Mouse (Mus musculus): ENCODE results near the gene Sgo2a. TPM values are rescaled to one million over a fixed set of nuclear protein-coding genes. Genes with fewer than 3 reads are reported as not detected.
"Not testable (repeated sequence)": the region's sequence is repeated elsewhere in the genome, so short reads cannot be mapped to it uniquely, and the experiment has no call there.

The Sgo2a gene
- polyA plus RNA-seq, 1 experiment from 2014 or later, result 23.8 TPM

- no peaks in the 10 kb centered on the region for H3K9me3 ChIP-seq (ENCODE audit: control insufficient read depth, low read length)
- H3K4me1 ChIP-seq (ENCODE audit: control insufficient read depth, insufficient read depth, low read length), result no peaks in the 10 kb centered on the region
- H3K4me2 ChIP-seq (ENCODE audit: low read depth), result no peak within 1 kb of the TSS
- ATAC-seq (ENCODE audit: insufficient read depth, low FRiP score, low TSS enrichment), result no peak
- no peak for DNase-seq (ENCODE audit: low spot score)
- peaks cover 13% of the 10 kb centered on the region for H3K36me3 ChIP-seq (ENCODE audit: control insufficient read depth, insufficient read depth, low read length)
- 95% methylated on average over 7 of the region's 7 CpGs for WGBS
- H3K27ac ChIP-seq (ENCODE audit: low read depth, low read length), result no peak within 1 kb of the TSS
- no peak within 1 kb of the TSS for H3K4me3 ChIP-seq (ENCODE audit: low read depth, low read length)
- H3K9ac ChIP-seq (ENCODE audit: low read length), result no peak within 1 kb of the TSS
- no peaks in the 10 kb centered on the region for H3K27me3 ChIP-seq (ENCODE audit: control insufficient read depth, insufficient read depth, low read length)
These were observed 23.1 kb downstream of the Sgo2a start, which contains the start of gene Kctd18 for GRCm38 (mm10) chr1:58018856-58019255. TSS of gene Kctd18 (minus strand) at chr1:58018956.

- ATAC-seq (ENCODE audit: insufficient read depth, low FRiP score, low TSS enrichment), result no peak
- Histone ChIP-seq H3K27me3 (ENCODE audit: control insufficient read depth, insufficient read depth, low read length) (no peaks in the 10 kb centered on the region), H3K27ac (ENCODE audit: low read depth, low read length) (no peak overlapping the region), H3K4me2 (ENCODE audit: low read depth) (no peak overlapping the region), H3K36me3 (ENCODE audit: control insufficient read depth, insufficient read depth, low read length) (no peaks in the 10 kb centered on the region), H3K4me1 (ENCODE audit: control insufficient read depth, insufficient read depth, low read length) (0 out of 2 replicates have a peak, but pooled peaks cover 3% of the 10 kb centered on the region), H3K9me3 (ENCODE audit: control insufficient read depth, low read length) (no peaks in the 10 kb centered on the region), H3K4me3 (ENCODE audit: low read depth, low read length) (no peak overlapping the region), H3K9ac (ENCODE audit: low read length) (no peak overlapping the region)
- no peak for DNase-seq (ENCODE audit: low spot score)
- 89% methylated on average over 7 of the region's 7 CpGs for WGBS
These were observed 31.9 kb downstream of the Sgo2a start for GRCm38 (mm10) chr1:58027707-58028106.

GRCm38 (mm10) chr1:58029636-58030117, 33.9 kb downstream of the Sgo2a start, which contains the start of gene Aox1:
TSS of gene Aox1 (plus strand) at chr1:58029931.
- Histone ChIP-seq H3K4me2 (ENCODE audit: low read depth) (peak within 1 kb of the TSS; percentile 9), H3K9ac (ENCODE audit: low read length) (0 out of 2 replicates have a peak within 1 kb of the TSS, but pooled peaks have one; percentile 3), H3K4me1 (ENCODE audit: control insufficient read depth, insufficient read depth, low read length) (0 out of 2 replicates have a peak, but pooled peaks cover 3% of the 10 kb centered on the region), H3K36me3 (ENCODE audit: control insufficient read depth, insufficient read depth, low read length) (no peaks in the 10 kb centered on the region), H3K27me3 (ENCODE audit: control insufficient read depth, insufficient read depth, low read length) (no peaks in the 10 kb centered on the region), H3K9me3 (ENCODE audit: control insufficient read depth, low read length) (no peaks in the 10 kb centered on the region), H3K27ac (ENCODE audit: low read depth, low read length) (no peak within 1 kb of the TSS), H3K4me3 (ENCODE audit: low read depth, low read length) (no peak within 1 kb of the TSS)
- ATAC-seq (ENCODE audit: insufficient read depth, low FRiP score, low TSS enrichment) (no peak), DNase-seq (ENCODE audit: low spot score) (peak; percentile 16)
- 17% methylated on average over 12 of the region's 12 CpGs for WGBS

- H3K4me3 ChIP-seq (ENCODE audit: low read depth, low read length), result no peak overlapping the region
- ATAC-seq (ENCODE audit: insufficient read depth, low FRiP score, low TSS enrichment) (no peak), DNase-seq (ENCODE audit: low spot score) (peak; percentile 32)
- H3K27me3 ChIP-seq (ENCODE audit: control insufficient read depth, insufficient read depth, low read length), result no peaks in the 10 kb centered on the region
- 27% methylated on average over 13 of the region's 13 CpGs for WGBS
- H3K4me2 ChIP-seq (ENCODE audit: low read depth), result peak overlapping the region; percentile 9
- H3K4me1 ChIP-seq (ENCODE audit: control insufficient read depth, insufficient read depth, low read length), result 0 out of 2 replicates have a peak, but pooled peaks cover 3% of the 10 kb centered on the region
- H3K9ac ChIP-seq (ENCODE audit: low read length), result 0 out of 2 replicates have a peak overlapping the region, but pooled peaks have one; percentile 3
- no peaks in the 10 kb centered on the region for H3K9me3 ChIP-seq (ENCODE audit: control insufficient read depth, low read length)
- no peaks in the 10 kb centered on the region for H3K36me3 ChIP-seq (ENCODE audit: control insufficient read depth, insufficient read depth, low read length)
- H3K27ac ChIP-seq (ENCODE audit: low read depth, low read length), result no peak overlapping the region
These were observed 34.5 kb downstream of the Sgo2a start for GRCm38 (mm10) chr1:58030156-58030871.

GRCm38 (mm10) chr1:58031160-58031769, 35.5 kb downstream of the Sgo2a start:
- no peaks in the 10 kb centered on the region for H3K9me3 ChIP-seq (ENCODE audit: control insufficient read depth, low read length)
- H3K4me3 ChIP-seq (ENCODE audit: low read depth, low read length), result no peak overlapping the region
- H3K4me1 ChIP-seq (ENCODE audit: control insufficient read depth, insufficient read depth, low read length), result 0 out of 2 replicates have a peak, but pooled peaks cover 3% of the 10 kb centered on the region
- H3K27ac ChIP-seq (ENCODE audit: low read depth, low read length), result no peak overlapping the region
- ATAC-seq (ENCODE audit: insufficient read depth, low FRiP score, low TSS enrichment) (peak; percentile 73; the same call in 1 of the 2 replicates), DNase-seq (ENCODE audit: low spot score) (peak; percentile 80)
- H3K36me3 ChIP-seq (ENCODE audit: control insufficient read depth, insufficient read depth, low read length), result no peaks in the 10 kb centered on the region
- no peak overlapping the region for H3K4me2 ChIP-seq (ENCODE audit: low read depth)
- WGBS, result 59% methylated on average over 10 of the region's 10 CpGs
- H3K27me3 ChIP-seq (ENCODE audit: control insufficient read depth, insufficient read depth, low read length), result no peaks in the 10 kb centered on the region
- H3K9ac ChIP-seq (ENCODE audit: low read length), result no peak overlapping the region

GRCm38 (mm10) chr1:58037306-58037705, 41.5 kb downstream of the Sgo2a start:
- 93% methylated on average over 9 of the region's 9 CpGs for WGBS
- not testable (repeated sequence) for H3K4me1 ChIP-seq (ENCODE audit: control insufficient read depth, insufficient read depth, low read length)

GRCm38 (mm10) chr1:58045076-58045475, 49.3 kb downstream of the Sgo2a start:
- H3K36me3 ChIP-seq (ENCODE audit: control insufficient read depth, insufficient read depth, low read length), result no peaks in the 10 kb centered on the region
- H3K27ac ChIP-seq (ENCODE audit: low read depth, low read length), result no peak overlapping the region
- DNase-seq (ENCODE audit: low spot score) (no peak), ATAC-seq (ENCODE audit: insufficient read depth, low FRiP score, low TSS enrichment) (no peak)
- 75% methylated on average over 3 of the region's 3 CpGs for WGBS
- H3K4me2 ChIP-seq (ENCODE audit: low read depth), result no peak overlapping the region
- no peaks in the 10 kb centered on the region for H3K9me3 ChIP-seq (ENCODE audit: control insufficient read depth, low read length)
- H3K9ac ChIP-seq (ENCODE audit: low read length), result no peak overlapping the region
- no peaks in the 10 kb centered on the region for H3K4me1 ChIP-seq (ENCODE audit: control insufficient read depth, insufficient read depth, low read length)
- no peaks in the 10 kb centered on the region for H3K27me3 ChIP-seq (ENCODE audit: control insufficient read depth, insufficient read depth, low read length)
- H3K4me3 ChIP-seq (ENCODE audit: low read depth, low read length), result no peak overlapping the region

More at GRCm38 (mm10) chr1:58037306-58037705, 41.5 kb downstream of the Sgo2a start:
- DNase-seq (ENCODE audit: low spot score); H3K9me3 ChIP-seq (ENCODE audit: control insufficient read depth, low read length); H3K36me3 ChIP-seq (ENCODE audit: control insufficient read depth, insufficient read depth, low read length); H3K4me2 ChIP-seq (ENCODE audit: low read depth); ATAC-seq (ENCODE audit: insufficient read depth, low FRiP score, low TSS enrichment); H3K9ac ChIP-seq (ENCODE audit: low read length); H3K27me3 ChIP-seq (ENCODE audit: control insufficient read depth, insufficient read depth, low read length); H3K4me3 ChIP-seq (ENCODE audit: low read depth, low read length); H3K27ac ChIP-seq (ENCODE audit: low read depth, low read length): not testable (repeated sequence)

GRCm38 (mm10) chr1:58045546-58045945, 49.8 kb downstream of the Sgo2a start:
- H3K4me2 ChIP-seq (ENCODE audit: low read depth), result no peak overlapping the region
- WGBS, result 74% methylated on average over 5 of the region's 5 CpGs

More at GRCm38 (mm10) chr1:58045546-58045945, 49.8 kb downstream of the Sgo2a start:
- Histone ChIP-seq H3K4me1 (ENCODE audit: control insufficient read depth, insufficient read depth, low read length) (no peaks in the 10 kb centered on the region), H3K9ac (ENCODE audit: low read length) (no peak overlapping the region), H3K9me3 (ENCODE audit: control insufficient read depth, low read length) (no peaks in the 10 kb centered on the region), H3K27me3 (ENCODE audit: control insufficient read depth, insufficient read depth, low read length) (no peaks in the 10 kb centered on the region), H3K36me3 (ENCODE audit: control insufficient read depth, insufficient read depth, low read length) (no peaks in the 10 kb centered on the region), H3K4me3 (ENCODE audit: low read depth, low read length) (no peak overlapping the region), H3K27ac (ENCODE audit: low read depth, low read length) (no peak overlapping the region)
- ATAC-seq (ENCODE audit: insufficient read depth, low FRiP score, low TSS enrichment) (no peak), DNase-seq (ENCODE audit: low spot score) (no peak)

Measured in neural tube, embryonic 11.5 days (tissue).